Mouse (Mus musculus): ENCODE data around the gene Zdhhc16. TPM values are rescaled to one million over a fixed set of nuclear protein-coding genes. Genes with fewer than 3 reads are reported as not detected.
A peak's percentile ranks its signal among the peaks of the same experiment; 100 is the strongest.

Gene Zdhhc16
- polyA plus RNA-seq, 1 experiment from 2014 or later, result 64.7 TPM

DNA sequence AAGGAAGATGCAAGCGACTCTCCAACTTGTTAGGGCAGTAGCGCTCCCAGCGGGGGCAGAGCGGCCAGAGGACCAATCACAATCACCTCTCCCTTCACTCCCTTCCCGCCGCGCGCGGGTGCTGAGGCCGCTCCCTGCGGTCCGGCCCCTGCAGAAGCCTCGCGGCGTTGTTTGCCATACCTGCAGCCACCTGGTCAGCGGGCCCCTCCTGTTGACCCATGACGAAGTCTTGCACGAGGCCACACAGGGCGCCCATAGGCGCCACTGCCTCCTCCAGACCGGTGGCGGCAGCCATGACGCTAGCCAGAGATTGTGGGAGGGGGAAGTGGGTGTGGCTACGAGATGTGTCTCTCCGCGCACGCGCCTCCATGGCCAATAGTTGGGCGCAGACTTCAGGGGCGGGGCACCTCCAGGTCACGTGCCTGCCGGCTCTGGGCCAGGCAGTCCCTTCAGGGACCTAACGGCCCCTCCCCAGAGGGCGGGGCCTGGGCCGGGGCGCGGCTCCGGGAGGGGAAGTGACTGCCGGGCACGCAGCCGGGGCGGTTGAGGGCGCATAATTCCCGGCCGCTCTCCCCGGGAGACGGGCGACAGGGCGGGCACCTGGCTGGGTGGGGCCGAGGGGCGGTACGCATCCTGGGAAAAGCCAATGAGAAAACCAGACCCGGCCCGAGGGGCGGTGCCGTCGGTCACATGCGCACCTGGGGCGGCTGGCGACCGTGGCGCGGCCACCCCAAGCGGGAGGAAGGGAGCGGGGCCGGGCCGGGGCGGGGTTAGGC lies 47.7 kb downstream of the Zdhhc16 start, which contains the start of gene Mms19:
Gene Mms19, minus strand, starts transcription at position 339 of the 776 bp plus-strand sequence.
- DNase-seq (ENCODE audit: low spot score, missing footprints) (peak; percentile 99), ATAC-seq (ENCODE audit: low FRiP score) (peak; percentile 97)
- Histone ChIP-seq H3K9ac (ENCODE audit: low read length) (peak within 1 kb of the TSS; percentile 72), H3K27me3 (ENCODE audit: control insufficient read depth, insufficient read depth, low read length) (peaks cover 7% of the 10 kb centered on the region), H3K4me1 (ENCODE audit: control insufficient read depth, insufficient read depth, low read length) (peaks cover 5% of the 10 kb centered on the region), H3K4me2 (peak within 1 kb of the TSS; percentile 100), H3K36me3 (ENCODE audit: control insufficient read depth, insufficient read depth, low read length) (no peaks in the 10 kb centered on the region), H3K4me3 (ENCODE audit: low read depth, low read length) (peak within 1 kb of the TSS; percentile 72), H3K27ac (ENCODE audit: low read depth, low read length) (peak within 1 kb of the TSS; percentile 23), H3K9me3 (ENCODE audit: control insufficient read depth, low read length) (no peaks in the 10 kb centered on the region)
- under 1% methylated on average over 68 of the region's 68 CpGs for WGBS

DNA sequence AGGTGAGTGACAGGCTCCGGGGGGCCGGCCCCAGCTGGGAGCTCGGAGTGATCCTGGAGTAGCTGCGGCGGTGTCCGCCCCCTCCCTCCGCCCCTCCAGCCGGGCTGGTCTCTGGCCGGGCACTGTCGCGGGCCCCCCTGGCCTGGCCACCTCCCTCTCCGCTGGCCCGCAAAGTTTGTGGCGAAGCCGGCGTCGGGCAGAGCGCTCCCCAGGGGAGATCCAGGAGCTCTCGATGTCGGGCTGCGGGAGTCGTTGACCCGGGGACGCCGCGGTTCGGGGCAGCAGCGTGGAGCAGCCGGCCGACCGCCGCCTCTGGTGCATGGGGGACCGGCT lies 48.3 kb downstream of the Zdhhc16 start, which contains the start of gene Ubtd1:
Gene Ubtd1, plus strand, starts transcription at position 169 of the 333 bp plus-strand sequence.
- no peak for ATAC-seq (ENCODE audit: low FRiP score)
- no peaks in the 10 kb centered on the region for H3K36me3 ChIP-seq (ENCODE audit: control insufficient read depth, insufficient read depth, low read length)
- WGBS, result under 1% methylated on average over 33 of the region's 33 CpGs
- H3K4me1 ChIP-seq (ENCODE audit: control insufficient read depth, insufficient read depth, low read length), result peaks cover 5% of the 10 kb centered on the region
- peak within 1 kb of the TSS; percentile 100 for H3K4me2 ChIP-seq
- peak; percentile 98 for DNase-seq (ENCODE audit: low spot score, missing footprints)
- no peaks in the 10 kb centered on the region for H3K9me3 ChIP-seq (ENCODE audit: control insufficient read depth, low read length)
- peaks cover 7% of the 10 kb centered on the region for H3K27me3 ChIP-seq (ENCODE audit: control insufficient read depth, insufficient read depth, low read length)
- peak within 1 kb of the TSS; percentile 72 for H3K9ac ChIP-seq (ENCODE audit: low read length)
- peak within 1 kb of the TSS; percentile 23 for H3K27ac ChIP-seq (ENCODE audit: low read depth, low read length)
- H3K4me3 ChIP-seq (ENCODE audit: low read depth, low read length), result peak within 1 kb of the TSS; percentile 72

DNA sequence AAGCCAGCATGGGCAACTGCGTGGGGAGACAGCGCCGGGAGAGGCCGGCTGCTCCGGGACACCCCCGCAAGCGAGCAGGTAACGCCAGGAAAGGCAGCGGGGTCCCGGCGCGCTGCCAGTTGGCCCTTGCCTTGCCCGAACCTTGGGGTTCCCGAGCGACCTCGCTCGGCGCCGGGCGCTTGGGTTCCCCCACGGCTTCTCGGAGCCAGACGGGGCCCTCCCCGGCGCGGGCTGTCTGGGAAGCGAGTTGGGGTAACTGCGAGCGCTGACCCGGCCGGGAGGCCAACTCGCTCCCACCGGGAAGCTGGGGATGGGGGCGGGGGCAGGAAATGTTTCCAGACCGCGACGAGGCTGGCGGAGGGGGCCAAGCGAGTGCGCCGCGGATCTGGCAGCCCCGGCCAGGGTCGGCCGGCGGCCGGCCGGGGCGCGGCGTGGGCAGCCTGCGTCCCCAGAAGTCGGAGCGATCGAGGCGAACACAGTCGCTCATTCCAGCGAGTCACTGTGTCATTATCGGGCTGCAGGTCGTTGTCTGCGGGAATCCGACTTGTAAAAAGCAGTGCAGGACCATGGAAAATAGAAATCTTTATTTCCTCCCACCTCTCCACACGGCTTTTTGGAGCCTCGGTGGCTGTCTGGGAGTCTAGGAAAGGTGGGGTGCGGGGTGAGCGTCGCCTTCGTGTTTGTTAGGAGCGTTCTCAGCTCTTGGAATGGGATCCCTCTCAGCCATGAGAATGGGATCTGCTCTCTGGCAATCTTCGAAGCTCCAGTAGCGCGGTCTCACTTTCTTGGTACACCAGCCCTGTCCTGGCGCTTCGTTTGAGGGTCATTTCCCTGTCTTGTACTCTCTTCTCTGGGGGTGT lies 48.9 kb downstream of the Zdhhc16 start:
- Histone ChIP-seq H3K27me3 (ENCODE audit: control insufficient read depth, insufficient read depth, low read length) (peaks cover 7% of the 10 kb centered on the region), H3K4me3 (ENCODE audit: low read depth, low read length) (peak overlapping the region; percentile 72), H3K36me3 (ENCODE audit: control insufficient read depth, insufficient read depth, low read length) (no peaks in the 10 kb centered on the region), H3K9me3 (ENCODE audit: control insufficient read depth, low read length) (no peaks in the 10 kb centered on the region), H3K4me2 (peak overlapping the region; percentile 100), H3K9ac (ENCODE audit: low read length) (peak overlapping the region; percentile 70), H3K27ac (ENCODE audit: low read depth, low read length) (peak overlapping the region; percentile 12; the same call in 1 of the 2 replicates), H3K4me1 (ENCODE audit: control insufficient read depth, insufficient read depth, low read length) (peaks cover 5% of the 10 kb centered on the region)
- ATAC-seq (ENCODE audit: low FRiP score) (no peak), DNase-seq (ENCODE audit: low spot score, missing footprints) (peak; percentile 96)
- under 1% methylated on average over 74 of the region's 74 CpGs for WGBS

DNA sequence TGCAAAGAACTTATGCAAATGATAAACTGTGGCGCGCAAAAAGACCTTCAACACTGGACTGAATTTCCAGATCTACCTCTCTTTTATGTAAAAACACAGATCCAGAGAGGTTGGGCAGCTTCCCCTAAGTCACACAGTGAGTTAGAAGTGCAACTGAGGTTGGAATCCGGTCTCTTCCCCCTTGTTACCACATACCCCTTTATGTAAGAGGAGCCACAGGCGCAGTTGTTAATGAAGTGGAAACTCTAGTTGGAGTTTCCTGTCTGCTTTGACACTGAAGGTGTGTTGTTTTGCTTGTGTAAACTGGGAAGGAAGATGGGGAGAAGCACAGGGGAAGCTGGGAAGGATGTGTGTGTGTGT lies 49.5 kb downstream of the Zdhhc16 start:
- no peak overlapping the region for H3K27ac ChIP-seq (ENCODE audit: low read depth, low read length)
- H3K4me3 ChIP-seq (ENCODE audit: low read depth, low read length), result peak overlapping the region; percentile 72
- WGBS, result under 1% methylated on average over 4 of the region's 4 CpGs
- H3K4me2 ChIP-seq, result peak overlapping the region; percentile 100
- peaks cover 7% of the 10 kb centered on the region for H3K27me3 ChIP-seq (ENCODE audit: control insufficient read depth, insufficient read depth, low read length)
- ATAC-seq (ENCODE audit: low FRiP score) (no peak), DNase-seq (ENCODE audit: low spot score, missing footprints) (no peak)
- H3K36me3 ChIP-seq (ENCODE audit: control insufficient read depth, insufficient read depth, low read length), result no peaks in the 10 kb centered on the region
- peak overlapping the region; percentile 70; the same call in 1 of the 2 replicates for H3K9ac ChIP-seq (ENCODE audit: low read length)
- peaks cover 5% of the 10 kb centered on the region for H3K4me1 ChIP-seq (ENCODE audit: control insufficient read depth, insufficient read depth, low read length)
- no peaks in the 10 kb centered on the region for H3K9me3 ChIP-seq (ENCODE audit: control insufficient read depth, low read length)

DNA sequence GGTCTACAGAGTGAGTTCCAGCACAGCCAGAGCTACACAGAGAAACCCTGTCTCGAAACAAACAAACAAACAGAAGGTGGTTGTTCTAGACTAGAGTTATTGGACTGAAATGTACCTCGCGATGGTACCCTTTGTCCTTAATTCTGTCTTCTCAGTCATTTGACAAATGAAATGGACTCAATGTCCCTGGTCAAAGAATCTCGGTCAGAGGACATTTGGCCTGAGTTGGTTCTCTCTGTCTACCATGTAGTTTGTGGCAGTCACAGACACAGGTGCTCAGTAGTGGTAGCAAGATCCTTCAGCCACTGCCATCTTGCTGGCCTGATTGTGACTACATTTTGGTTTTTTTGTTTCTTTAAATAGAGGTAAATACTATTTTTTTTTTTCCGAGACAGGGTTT lies 52.7 kb downstream of the Zdhhc16 start:
- H3K9me3 ChIP-seq (ENCODE audit: control insufficient read depth, low read length), result no peaks in the 10 kb centered on the region
- 90% methylated on average over 5 of the region's 5 CpGs for WGBS
- no peak overlapping the region for H3K4me3 ChIP-seq (ENCODE audit: low read depth, low read length)
- no peak overlapping the region for H3K27ac ChIP-seq (ENCODE audit: low read depth, low read length)
- peaks cover 7% of the 10 kb centered on the region for H3K27me3 ChIP-seq (ENCODE audit: control insufficient read depth, insufficient read depth, low read length)
- no peak for DNase-seq (ENCODE audit: low spot score, missing footprints)
- H3K4me1 ChIP-seq (ENCODE audit: control insufficient read depth, insufficient read depth, low read length), result peaks cover 5% of the 10 kb centered on the region
- H3K4me2 ChIP-seq, result no peak overlapping the region
- no peak for ATAC-seq (ENCODE audit: low FRiP score)
- no peaks in the 10 kb centered on the region for H3K36me3 ChIP-seq (ENCODE audit: control insufficient read depth, insufficient read depth, low read length)
- H3K9ac ChIP-seq (ENCODE audit: low read length), result no peak overlapping the region

DNA sequence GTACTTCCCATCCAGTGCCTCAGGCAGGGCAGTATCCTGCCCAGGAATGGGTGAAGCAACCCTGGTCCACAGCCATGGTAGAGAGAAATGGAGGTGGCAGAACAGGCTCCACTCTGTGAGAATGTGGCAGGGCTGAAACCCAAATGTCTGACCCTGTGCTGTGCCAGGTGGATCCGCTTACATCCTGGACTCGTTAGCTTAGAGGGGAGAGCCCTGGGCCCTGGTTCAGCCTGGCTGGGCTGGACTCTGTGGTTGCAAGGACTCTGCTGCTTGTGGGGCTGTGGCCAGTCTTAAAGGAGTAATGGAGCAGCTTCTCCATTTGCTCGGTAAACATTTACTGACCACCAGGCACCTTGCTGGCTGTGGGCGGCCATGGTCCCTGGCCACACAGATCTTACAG lies 53.9 kb downstream of the Zdhhc16 start:
- no peak for DNase-seq (ENCODE audit: low spot score, missing footprints)
- Histone ChIP-seq H3K4me1 (ENCODE audit: control insufficient read depth, insufficient read depth, low read length) (peaks cover 5% of the 10 kb centered on the region), H3K4me3 (ENCODE audit: low read depth, low read length) (no peak overlapping the region), H3K27ac (ENCODE audit: low read depth, low read length) (no peak overlapping the region), H3K4me2 (no peak overlapping the region), H3K27me3 (ENCODE audit: control insufficient read depth, insufficient read depth, low read length) (peaks cover 7% of the 10 kb centered on the region), H3K9ac (ENCODE audit: low read length) (no peak overlapping the region), H3K9me3 (ENCODE audit: control insufficient read depth, low read length) (no peaks in the 10 kb centered on the region), H3K36me3 (ENCODE audit: control insufficient read depth, insufficient read depth, low read length) (no peaks in the 10 kb centered on the region)
- WGBS, result 92% methylated on average over 4 of the region's 4 CpGs
- ATAC-seq (ENCODE audit: low FRiP score), result no peak

DNA sequence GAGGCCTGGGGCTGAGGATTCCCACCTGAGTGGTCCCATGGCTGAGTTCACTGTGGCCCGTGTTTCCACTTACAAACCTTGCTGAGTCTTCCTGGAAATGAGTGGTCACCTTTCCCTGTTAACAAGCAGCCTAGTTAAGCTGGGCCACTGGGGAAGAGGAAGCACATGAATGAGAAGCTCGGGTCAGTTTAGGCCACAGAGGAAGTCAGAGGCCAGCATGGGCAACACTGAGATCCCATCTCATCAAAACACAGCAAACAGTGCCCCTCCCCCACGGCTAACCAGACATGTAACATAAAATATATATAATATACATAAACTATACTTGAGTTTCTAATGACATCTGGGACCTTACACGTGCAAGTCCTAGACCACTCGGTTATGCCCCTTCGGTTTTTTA lies 56.5 kb downstream of the Zdhhc16 start:
- no peak overlapping the region for H3K4me2 ChIP-seq
- ATAC-seq (ENCODE audit: low FRiP score) (no peak), DNase-seq (ENCODE audit: low spot score, missing footprints) (no peak)
- H3K4me1 ChIP-seq (ENCODE audit: control insufficient read depth, insufficient read depth, low read length), result no peaks in the 10 kb centered on the region
- no peak overlapping the region for H3K4me3 ChIP-seq (ENCODE audit: low read depth, low read length)
- no peaks in the 10 kb centered on the region for H3K36me3 ChIP-seq (ENCODE audit: control insufficient read depth, insufficient read depth, low read length)
- WGBS, result 84% methylated on average over 6 of the region's 6 CpGs
- H3K9ac ChIP-seq (ENCODE audit: low read length), result no peak overlapping the region
- H3K9me3 ChIP-seq (ENCODE audit: control insufficient read depth, low read length), result no peaks in the 10 kb centered on the region
- no peak overlapping the region for H3K27ac ChIP-seq (ENCODE audit: low read depth, low read length)
- no peaks in the 10 kb centered on the region for H3K27me3 ChIP-seq (ENCODE audit: control insufficient read depth, insufficient read depth, low read length)

DNA sequence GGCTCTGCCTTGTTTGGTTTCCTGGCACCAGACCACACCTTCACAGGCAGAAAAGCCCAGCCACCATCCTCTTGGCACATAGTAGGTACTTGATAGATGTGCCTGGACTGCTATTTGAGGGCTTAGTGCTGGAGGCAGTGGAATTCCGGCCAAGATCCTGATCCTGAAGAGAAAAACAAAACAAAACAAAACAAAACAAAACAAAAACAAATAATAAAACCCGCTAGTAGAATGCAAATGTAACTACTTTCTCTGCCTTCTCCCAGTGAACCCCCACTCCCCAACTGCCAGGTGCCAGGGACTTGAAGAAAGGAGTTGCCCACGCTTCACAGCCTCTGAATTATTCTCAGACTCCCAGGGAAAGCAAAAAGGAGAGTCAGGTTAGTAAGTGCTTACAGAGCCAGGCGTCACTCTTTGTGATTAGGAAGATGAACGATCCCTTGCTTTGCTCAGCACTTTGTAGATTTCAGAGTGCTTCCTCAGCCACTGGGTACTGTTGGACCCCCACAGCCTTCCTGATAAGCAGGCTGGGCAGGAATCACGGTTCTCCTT lies 58.7 kb downstream of the Zdhhc16 start:
- Histone ChIP-seq H3K4me3 (ENCODE audit: low read depth, low read length) (no peak overlapping the region), H3K4me2 (no peak overlapping the region), H3K27me3 (ENCODE audit: control insufficient read depth, insufficient read depth, low read length) (no peaks in the 10 kb centered on the region), H3K36me3 (ENCODE audit: control insufficient read depth, insufficient read depth, low read length) (no peaks in the 10 kb centered on the region), H3K9me3 (ENCODE audit: control insufficient read depth, low read length) (no peaks in the 10 kb centered on the region), H3K9ac (ENCODE audit: low read length) (no peak overlapping the region; the same call in 1 of the 2 replicates), H3K4me1 (ENCODE audit: control insufficient read depth, insufficient read depth, low read length) (no peaks in the 10 kb centered on the region), H3K27ac (ENCODE audit: low read depth, low read length) (no peak overlapping the region)
- 27% methylated on average over 6 of the region's 6 CpGs for WGBS
- no peak for ATAC-seq (ENCODE audit: low FRiP score)
- DNase-seq (ENCODE audit: low spot score, missing footprints), result no peak

DNA sequence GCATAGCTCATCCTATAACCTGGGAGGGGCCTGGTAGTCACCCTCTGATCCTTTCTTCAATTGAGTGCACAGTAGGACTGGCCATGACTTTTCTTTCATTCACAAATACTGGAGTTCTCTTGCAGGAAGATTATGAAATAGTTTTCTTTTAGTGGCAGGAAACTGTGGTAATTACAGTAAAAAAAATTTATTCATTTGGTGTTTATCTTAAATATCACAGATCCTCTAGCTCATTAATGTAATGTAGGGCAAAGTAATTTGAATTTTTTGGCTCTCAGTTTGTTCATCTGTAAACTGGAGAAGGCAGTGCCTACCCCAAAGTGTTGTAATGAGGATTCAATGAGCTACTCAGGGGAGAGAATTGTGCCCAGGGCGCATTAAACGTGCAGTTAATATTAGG lies 59.7 kb downstream of the Zdhhc16 start:
- WGBS, result 94% methylated on average over 2 of the region's 2 CpGs
- Histone ChIP-seq H3K27me3 (ENCODE audit: control insufficient read depth, insufficient read depth, low read length) (no peaks in the 10 kb centered on the region), H3K36me3 (ENCODE audit: control insufficient read depth, insufficient read depth, low read length) (no peaks in the 10 kb centered on the region), H3K4me2 (no peak overlapping the region), H3K4me1 (ENCODE audit: control insufficient read depth, insufficient read depth, low read length) (no peaks in the 10 kb centered on the region), H3K4me3 (ENCODE audit: low read depth, low read length) (no peak overlapping the region), H3K9me3 (ENCODE audit: control insufficient read depth, low read length) (no peaks in the 10 kb centered on the region), H3K27ac (ENCODE audit: low read depth, low read length) (no peak overlapping the region), H3K9ac (ENCODE audit: low read length) (no peak overlapping the region)
- DNase-seq (ENCODE audit: low spot score, missing footprints), result no peak
- ATAC-seq (ENCODE audit: low FRiP score), result no peak
